Mouse (Mus musculus): ENCODE results near the gene Prpsap1. TPM values are rescaled to one million over a fixed set of nuclear protein-coding genes. Genes with fewer than 3 reads are reported as not detected.

The Prpsap1 gene
- total RNA-seq (2014; rRNA removed) (99.7 and 105 TPM in 2 replicates), polyA plus RNA-seq (2015; fragmentation: Nextera tagmentation; extraction: Ambion mirVana) (148 and 150 TPM in 2 replicates)

DNA sequence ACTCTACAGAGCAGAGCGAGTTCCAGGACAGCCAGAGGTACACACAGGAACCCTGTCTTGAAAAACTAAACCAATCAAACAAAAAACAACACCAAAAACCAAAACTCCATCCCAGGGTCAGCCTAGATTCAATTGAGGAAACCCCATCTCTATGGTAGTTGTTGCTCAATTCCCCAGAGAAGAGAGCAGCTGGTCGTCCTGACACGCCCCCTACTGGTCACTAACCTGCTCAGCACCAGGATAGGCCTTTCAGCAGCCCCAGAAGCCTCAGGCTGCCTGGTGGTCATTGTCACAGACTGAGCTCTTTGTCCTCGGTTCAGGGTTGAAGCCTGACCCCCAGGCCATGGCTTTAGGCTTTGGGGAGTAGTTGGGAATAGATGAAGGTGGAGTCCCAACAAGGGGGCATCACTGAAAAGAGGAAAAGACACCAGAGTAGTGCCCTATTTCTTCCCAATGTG is at the start of gene Prpsap1:
TSS of gene Prpsap1 (minus strand) at position 408 of the 458 bp plus-strand sequence.
- no peaks in the 10 kb centered on the region for H3K36me3 ChIP-seq (ENCODE audit: insufficient read depth, low read length)
- 0 out of 2 replicates have a peak within 1 kb of the TSS, but pooled peaks have one; percentile 32 for H3K27ac ChIP-seq
- peak; percentile 63 for DNase-seq (ENCODE audit: low spot score)
- H3K9me3 ChIP-seq (ENCODE audit: low read length), result no peaks in the 10 kb centered on the region
- no peak within 1 kb of the TSS for H3K4me3 ChIP-seq (ENCODE audit: low read length)
- no peak within 1 kb of the TSS for H3K9ac ChIP-seq (replicated peaks; ENCODE audit: low read length)
- peaks cover 5% of the 10 kb centered on the region; the same call in 1 of the 2 replicates for H3K4me1 ChIP-seq (ENCODE audit: insufficient read depth, low read length)
- no peak for ATAC-seq
- no peak within 1 kb of the TSS for H3K4me2 ChIP-seq (ENCODE audit: low read depth, low read length)
- WGBS, result 27% methylated on average over 4 of the region's 4 CpGs
- TF ChIP-seq CTCF (IDR thresholded peaks at IDR 0.05; ENCODE audit: low read depth), result peak; percentile 71
- no peaks in the 10 kb centered on the region for H3K27me3 ChIP-seq (ENCODE audit: insufficient read depth, low read length)

GRCm38 (mm10) chr11:116543110-116543509 is 49.1 kb upstream of the Prpsap1 start:
- peak; percentile 64 for ATAC-seq

DNA sequence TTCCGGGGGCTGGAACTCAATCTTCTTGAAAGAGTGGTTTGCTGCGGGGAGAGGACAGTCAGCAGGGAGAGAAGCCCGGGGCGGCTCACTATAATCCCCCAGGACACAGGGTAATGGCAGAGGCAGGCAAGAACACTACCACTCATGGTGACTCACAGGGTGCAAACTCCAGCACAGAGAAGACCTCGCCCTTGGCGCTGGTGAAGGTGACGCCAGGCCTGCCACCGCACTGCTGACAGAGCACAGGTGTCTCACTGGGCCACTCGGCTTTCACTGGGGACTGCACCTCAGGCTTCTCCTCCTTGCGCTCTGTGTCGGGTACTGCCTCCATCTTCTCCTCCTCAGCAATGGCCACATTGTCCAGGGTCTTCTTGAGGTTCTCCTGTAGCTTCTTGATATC is 47.2 kb upstream of the Prpsap1 start:
- TF ChIP-seq CTCF (IDR thresholded peaks at IDR 0.05; ENCODE audit: low read depth), result no peak
- no peak overlapping the region for H3K27ac ChIP-seq
- H3K36me3 ChIP-seq (ENCODE audit: insufficient read depth, low read length), result peaks cover 78% of the 10 kb centered on the region
- no peak overlapping the region for H3K9ac ChIP-seq (replicated peaks; ENCODE audit: low read length)
- no peak overlapping the region for H3K4me3 ChIP-seq (ENCODE audit: low read length)
- DNase-seq (ENCODE audit: low spot score) (no peak), ATAC-seq (no peak)
- no peaks in the 10 kb centered on the region for H3K27me3 ChIP-seq (ENCODE audit: insufficient read depth, low read length)
- H3K4me2 ChIP-seq (ENCODE audit: low read depth, low read length), result no peak overlapping the region
- WGBS, result 96% methylated on average over 11 of the region's 11 CpGs
- no peaks in the 10 kb centered on the region for H3K9me3 ChIP-seq (ENCODE audit: low read length)
- H3K4me1 ChIP-seq (ENCODE audit: insufficient read depth, low read length), result no peaks in the 10 kb centered on the region

More at GRCm38 (mm10) chr11:116543110-116543509, 49.1 kb upstream of the Prpsap1 start:
- Histone ChIP-seq H3K27me3 (ENCODE audit: insufficient read depth, low read length) (no peaks in the 10 kb centered on the region), H3K4me2 (ENCODE audit: low read depth, low read length) (no peak overlapping the region), H3K36me3 (ENCODE audit: insufficient read depth, low read length) (peaks cover 76% of the 10 kb centered on the region), H3K4me1 (ENCODE audit: insufficient read depth, low read length) (no peaks in the 10 kb centered on the region), H3K4me3 (ENCODE audit: low read length) (no peak overlapping the region), H3K27ac (no peak overlapping the region), H3K9ac (replicated peaks; ENCODE audit: low read length) (no peak overlapping the region), H3K9me3 (ENCODE audit: low read length) (no peaks in the 10 kb centered on the region)
- peak; percentile 92 for TF ChIP-seq CTCF (IDR thresholded peaks at IDR 0.05; ENCODE audit: low read depth)
- WGBS, result 89% methylated on average over 4 of the region's 4 CpGs
- DNase-seq (ENCODE audit: low spot score), result peak; percentile 71

GRCm38 (mm10) chr11:116538142-116538735 is 44.2 kb upstream of the Prpsap1 start:
- ATAC-seq (no peak), DNase-seq (ENCODE audit: low spot score) (no peak)
- WGBS, result 89% methylated on average over 12 of the region's 12 CpGs
- H3K4me1 ChIP-seq (ENCODE audit: insufficient read depth, low read length), result peaks cover 9% of the 10 kb centered on the region
- H3K27ac ChIP-seq, result no peak overlapping the region
- H3K4me2 ChIP-seq (ENCODE audit: low read depth, low read length), result no peak overlapping the region
- peaks cover 49% of the 10 kb centered on the region for H3K36me3 ChIP-seq (ENCODE audit: insufficient read depth, low read length)
- H3K9ac ChIP-seq (replicated peaks; ENCODE audit: low read length), result no peak overlapping the region
- no peak overlapping the region for H3K4me3 ChIP-seq (ENCODE audit: low read length)
- no peaks in the 10 kb centered on the region for H3K9me3 ChIP-seq (ENCODE audit: low read length)
- peaks cover 9% of the 10 kb centered on the region for H3K27me3 ChIP-seq (ENCODE audit: insufficient read depth, low read length)
- no peak for TF ChIP-seq CTCF (IDR thresholded peaks at IDR 0.05; ENCODE audit: low read depth)

DNA sequence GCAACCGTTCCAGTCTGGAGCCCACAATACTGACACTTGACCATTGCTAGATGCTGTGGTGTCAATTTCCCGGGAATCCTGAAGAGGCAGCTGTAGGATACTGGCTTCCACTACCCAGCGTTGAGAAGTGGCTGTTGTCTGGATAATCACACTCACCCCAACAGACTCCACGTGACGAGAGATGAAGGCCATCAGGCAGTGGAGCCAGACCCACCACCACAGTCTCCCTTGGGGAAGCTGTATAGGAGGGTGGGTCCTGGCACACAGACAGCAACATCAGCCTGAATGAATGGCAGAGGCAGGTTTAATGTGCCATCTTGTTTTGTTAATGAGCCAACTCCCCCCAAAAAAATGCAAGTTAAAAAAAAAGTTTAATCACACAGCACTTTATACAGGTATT is 43.4 kb upstream of the Prpsap1 start:
- DNase-seq (ENCODE audit: low spot score) (no peak), ATAC-seq (no peak)
- Histone ChIP-seq H3K27me3 (ENCODE audit: insufficient read depth, low read length) (peaks cover 18% of the 10 kb centered on the region), H3K27ac (no peak overlapping the region), H3K9me3 (ENCODE audit: low read length) (no peaks in the 10 kb centered on the region), H3K4me1 (ENCODE audit: insufficient read depth, low read length) (peaks cover 18% of the 10 kb centered on the region), H3K4me2 (ENCODE audit: low read depth, low read length) (no peak overlapping the region), H3K36me3 (ENCODE audit: insufficient read depth, low read length) (peaks cover 43% of the 10 kb centered on the region), H3K4me3 (ENCODE audit: low read length) (no peak overlapping the region), H3K9ac (replicated peaks; ENCODE audit: low read length) (no peak overlapping the region)
- TF ChIP-seq CTCF (IDR thresholded peaks at IDR 0.05; ENCODE audit: low read depth), result no peak
- WGBS, result 59% methylated on average over 5 of the region's 5 CpGs

DNA sequence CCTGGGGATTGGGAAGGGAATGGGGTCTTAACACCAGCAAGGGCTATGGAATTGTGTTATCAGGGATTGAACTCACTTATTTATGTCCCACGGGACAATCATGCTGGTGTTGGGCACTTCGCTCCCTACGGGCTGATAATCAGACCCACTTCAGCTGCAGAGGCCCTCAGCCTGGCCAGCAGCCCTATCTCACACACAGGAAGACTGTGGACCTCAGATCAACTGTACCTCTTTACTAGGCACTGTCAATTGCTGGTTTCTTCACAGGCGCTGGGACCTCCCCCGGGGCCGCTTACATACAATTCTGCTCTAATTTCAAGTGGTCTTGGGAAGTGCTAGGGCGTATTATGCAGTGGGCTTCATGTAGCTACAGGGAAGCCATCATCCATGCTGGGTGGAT is 42.7 kb upstream of the Prpsap1 start:
- no peaks in the 10 kb centered on the region for H3K9me3 ChIP-seq (ENCODE audit: low read length)
- no peak overlapping the region for H3K4me3 ChIP-seq (ENCODE audit: low read length)
- ATAC-seq (no peak), DNase-seq (ENCODE audit: low spot score) (no peak)
- WGBS, result 93% methylated on average over 7 of the region's 7 CpGs
- H3K27me3 ChIP-seq (ENCODE audit: insufficient read depth, low read length), result peaks cover 25% of the 10 kb centered on the region
- no peak overlapping the region for H3K4me2 ChIP-seq (ENCODE audit: low read depth, low read length)
- no peak overlapping the region for H3K9ac ChIP-seq (replicated peaks; ENCODE audit: low read length)
- H3K4me1 ChIP-seq (ENCODE audit: insufficient read depth, low read length), result peaks cover 23% of the 10 kb centered on the region
- peaks cover 36% of the 10 kb centered on the region for H3K36me3 ChIP-seq (ENCODE audit: insufficient read depth, low read length)
- TF ChIP-seq CTCF (IDR thresholded peaks at IDR 0.05; ENCODE audit: low read depth), result no peak
- H3K27ac ChIP-seq, result no peak overlapping the region
